Mouse (Mus musculus) neural tube, embryonic 11.5 days (tissue): ENCODE measurements around the gene Pik3ca. TPM values are rescaled to one million over a fixed set of nuclear protein-coding genes. Genes with fewer than 3 reads are reported as not detected.

ENCODE experiments used
- ATAC-seq: fragments of 200-750 bp; cut with Nextera tagmentation; 2 replicates; pipeline ENCODE4 v1.8.0; 2017; ENCODE audit warnings: moderate number of reproducible peaks, mild to moderate bottlenecking, moderate TSS enrichment, moderate library complexity; ENCODE audit not compliant: insufficient read depth, low FRiP score, low TSS enrichment
- DNase-seq: peaks from one replicate; pipeline ENCODE4 v3.0.0-alpha.2; 2015; ENCODE audit warnings: low spot score
- H3K27ac ChIP-seq: fragments of 300-500 bp; sonication (generic); 2 replicates; pipeline ENCODE4 v1.5.1; 2014; ENCODE audit warnings: low read depth, mild to moderate bottlenecking, low read length
- H3K27me3 ChIP-seq: fragments of 300-500 bp; sonication (generic); 2 replicates; pipeline ENCODE4 v1.6.1; 2014; ENCODE audit warnings: mild to moderate bottlenecking, low read length, mixed read lengths; ENCODE audit not compliant: control insufficient read depth, insufficient read depth
- H3K36me3 ChIP-seq: fragments of 300-500 bp; sonication (generic); 2 replicates; pipeline ENCODE4 v1.6.1; 2014; ENCODE audit warnings: mild to moderate bottlenecking, low read length, moderate library complexity, mixed read lengths; ENCODE audit not compliant: control insufficient read depth, insufficient read depth
- H3K4me1 ChIP-seq: fragments of 300-500 bp; sonication (generic); 2 replicates; pipeline ENCODE4 v1.6.1; 2014; ENCODE audit warnings: low read length, mixed read lengths; ENCODE audit not compliant: control insufficient read depth, insufficient read depth
- H3K4me2 ChIP-seq: fragments of 300-500 bp; sonication (generic); 2 replicates; pipeline ENCODE4 v1.6.1; 2014; ENCODE audit warnings: low read depth, mild to moderate bottlenecking, moderate library complexity
- H3K4me3 ChIP-seq: fragments of 300-500 bp; sonication (generic); 2 replicates; pipeline ENCODE4 v1.5.1; 2014; ENCODE audit warnings: low read depth, low read length
- H3K9ac ChIP-seq: fragments of 300-500 bp; sonication (generic); 2 replicates; pipeline ENCODE4 v1.6.1; 2014; ENCODE audit warnings: mild to moderate bottlenecking, low read length
- H3K9me3 ChIP-seq: fragments of 300-500 bp; sonication (generic); 2 replicates; pipeline ENCODE4 v1.6.1; 2016; ENCODE audit warnings: low read length; ENCODE audit not compliant: control insufficient read depth
- WGBS: fragments of 180-500 bp; shearing (Covaris S2); extraction: QIAGEN DNeasy Blood & Tissue Kit; methylation state at CpG from one replicate; pipeline ENCODE4 v1.1.7; 2014; 5-methylcytosine and 5-hydroxymethylcytosine counted together
- polyA plus RNA-seq: library from polyadenylated mRNA; unstranded; fragments of >200 nt; fragmentation: Nextera tagmentation; extraction: Ambion mirVana; gene quantifications from 2 replicates; pipeline ENCODE4 v1.2.1, GENCODE M21; 2014

The Pik3ca gene
- polyA plus RNA-seq, 1 experiment from 2014 or later: 17.2 TPM

- no peaks in the 10 kb centered on the region for H3K9me3 ChIP-seq
- peak overlapping the region; percentile 88 for H3K4me3 ChIP-seq
- peaks cover 13% of the 10 kb centered on the region for H3K4me1 ChIP-seq
- H3K4me2 ChIP-seq: peak overlapping the region; percentile 54
- peak; percentile 16 for DNase-seq
- H3K36me3 ChIP-seq: no peaks in the 10 kb centered on the region
- H3K9ac ChIP-seq: peak overlapping the region; percentile 94
- no peaks in the 10 kb centered on the region for H3K27me3 ChIP-seq
- WGBS: 3% methylated on average over 7 of the region's 7 CpGs
- H3K27ac ChIP-seq: no peak overlapping the region
- no peak for ATAC-seq
These were observed 686 bp downstream of the Pik3ca start for GRCm38 (mm10) chr3:32398175-32398538.

- no peaks in the 10 kb centered on the region for H3K36me3 ChIP-seq
- H3K9me3 ChIP-seq: no peaks in the 10 kb centered on the region
- peak overlapping the region; percentile 54 for H3K4me2 ChIP-seq
- 42% methylated on average over 4 of the region's 4 CpGs for WGBS
- H3K27ac ChIP-seq: no peak overlapping the region
- peaks cover 13% of the 10 kb centered on the region for H3K4me1 ChIP-seq
- peak overlapping the region; percentile 88; the same call in 1 of the 2 replicates for H3K4me3 ChIP-seq
- ATAC-seq: no peak
- no peaks in the 10 kb centered on the region for H3K27me3 ChIP-seq
- no peak overlapping the region for H3K9ac ChIP-seq
- no peak for DNase-seq
These were observed 1.2 kb downstream of the Pik3ca start for GRCm38 (mm10) chr3:32398623-32399022.

DNA sequence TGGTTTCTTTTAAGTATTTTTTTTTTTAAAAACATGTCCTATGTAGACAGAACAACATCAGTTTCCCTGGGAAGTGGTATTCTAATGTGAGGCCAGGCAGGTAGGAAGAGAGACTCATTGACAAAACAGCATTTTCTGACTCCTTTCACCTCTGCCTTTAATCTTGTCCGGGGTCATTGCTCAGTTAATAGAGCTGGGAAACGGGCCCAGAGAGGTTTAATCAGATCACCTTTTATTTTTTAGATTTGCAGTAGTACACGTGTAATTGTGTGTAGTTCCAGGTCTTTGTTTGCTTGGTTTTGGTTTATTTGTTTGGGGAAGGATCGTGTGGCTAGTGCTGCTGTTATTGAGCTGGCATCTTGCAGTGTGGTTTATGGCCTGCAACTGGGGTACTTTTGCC, 1.9 kb downstream of the Pik3ca start:
- Histone ChIP-seq H3K27ac (no peak overlapping the region), H3K4me2 (no peak overlapping the region), H3K4me3 (no peak overlapping the region), H3K9ac (no peak overlapping the region), H3K36me3 (no peaks in the 10 kb centered on the region), H3K9me3 (no peaks in the 10 kb centered on the region), H3K27me3 (no peaks in the 10 kb centered on the region), H3K4me1 (peaks cover 13% of the 10 kb centered on the region)
- no peak for DNase-seq
- no peak for ATAC-seq
- WGBS: 39% methylated on average over 4 of the region's 4 CpGs

- ATAC-seq: no peak
- WGBS: 58% methylated on average over 2 of the region's 2 CpGs
- Histone ChIP-seq H3K27me3 (no peaks in the 10 kb centered on the region), H3K4me3 (no peak overlapping the region), H3K4me2 (no peak overlapping the region), H3K9me3 (no peaks in the 10 kb centered on the region), H3K27ac (no peak overlapping the region), H3K9ac (no peak overlapping the region), H3K4me1 (peaks cover 13% of the 10 kb centered on the region), H3K36me3 (no peaks in the 10 kb centered on the region)
- no peak for DNase-seq
These were observed 2.5 kb downstream of the Pik3ca start for GRCm38 (mm10) chr3:32399931-32400330.

- Histone ChIP-seq H3K27me3 (no peaks in the 10 kb centered on the region), H3K27ac (no peak overlapping the region), H3K9ac (no peak overlapping the region), H3K4me1 (peaks cover 13% of the 10 kb centered on the region), H3K36me3 (no peaks in the 10 kb centered on the region), H3K4me2 (no peak overlapping the region), H3K9me3 (no peaks in the 10 kb centered on the region), H3K4me3 (no peak overlapping the region)
- WGBS: 73% methylated on average over 3 of the region's 3 CpGs
- DNase-seq: no peak
- ATAC-seq: no peak
These were observed 4.1 kb downstream of the Pik3ca start for GRCm38 (mm10) chr3:32401591-32401990.

DNA sequence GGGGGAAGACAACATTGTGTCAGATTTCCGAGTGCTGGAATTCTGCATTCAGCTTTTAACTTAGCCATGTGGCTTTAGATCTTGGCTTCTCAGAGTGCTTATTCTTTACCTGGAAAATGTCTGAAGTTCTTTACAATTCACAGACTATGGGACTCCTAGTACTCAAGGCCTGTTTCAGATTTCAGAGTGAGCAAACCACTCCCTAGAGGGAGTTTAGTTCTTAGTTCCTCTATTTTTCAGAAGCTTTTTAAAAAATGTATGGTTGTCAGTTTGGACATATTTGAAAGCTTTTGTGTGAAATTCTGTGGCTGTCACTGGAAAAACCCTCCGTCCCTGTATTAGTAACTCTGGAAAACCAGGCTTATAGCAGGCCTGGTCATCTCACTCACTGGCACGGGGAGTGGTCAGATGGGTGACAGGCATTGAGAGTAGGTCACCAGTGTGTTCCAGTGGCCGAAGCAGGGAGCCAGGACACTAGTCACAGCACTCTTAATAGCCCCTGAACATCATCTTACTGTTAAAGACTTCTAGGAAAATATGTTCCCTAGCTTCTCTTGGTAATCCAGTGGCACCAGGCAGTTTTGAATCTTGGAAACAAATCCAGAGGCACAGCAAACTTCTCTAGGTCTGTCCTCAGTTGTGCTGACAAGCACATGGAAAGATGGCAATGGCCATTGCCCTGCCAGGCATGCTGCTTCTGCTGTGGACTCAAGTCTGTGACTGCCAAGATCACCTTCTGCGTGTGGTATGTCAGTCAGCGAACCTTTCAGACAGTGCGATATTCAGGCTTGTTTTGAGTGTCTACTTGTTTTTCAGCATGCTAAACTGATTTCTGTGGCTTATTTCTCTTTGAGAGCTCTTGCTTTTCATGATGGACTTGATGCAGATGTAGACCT, 5.8 kb downstream of the Pik3ca start:
- Histone ChIP-seq H3K4me3 (no peak overlapping the region), H3K9ac (no peak overlapping the region), H3K27ac (no peak overlapping the region), H3K36me3 (no peaks in the 10 kb centered on the region), H3K9me3 (no peaks in the 10 kb centered on the region), H3K4me1 (peaks cover 13% of the 10 kb centered on the region), H3K27me3 (no peaks in the 10 kb centered on the region), H3K4me2 (no peak overlapping the region)
- DNase-seq (no peak), ATAC-seq (no peak)
- WGBS: 82% methylated on average over 7 of the region's 7 CpGs

GRCm38 (mm10) chr3:32405699-32406098, 8.2 kb downstream of the Pik3ca start:
- Histone ChIP-seq H3K9me3 (no peaks in the 10 kb centered on the region), H3K4me1 (no peaks in the 10 kb centered on the region), H3K4me2 (no peak overlapping the region), H3K4me3 (no peak overlapping the region), H3K36me3 (no peaks in the 10 kb centered on the region), H3K9ac (no peak overlapping the region), H3K27me3 (no peaks in the 10 kb centered on the region), H3K27ac (no peak overlapping the region)
- DNase-seq: no peak
- ATAC-seq: no peak
- 83% methylated on average over 1 of the region's 1 CpGs for WGBS

- ATAC-seq: no peak
- DNase-seq: no peak
- H3K9ac ChIP-seq: no peak overlapping the region
- H3K27ac ChIP-seq: no peak overlapping the region
- H3K9me3 ChIP-seq: no peaks in the 10 kb centered on the region
- H3K36me3 ChIP-seq: no peaks in the 10 kb centered on the region
- 71% methylated on average over 6 of the region's 6 CpGs for WGBS
- H3K4me2 ChIP-seq: no peak overlapping the region
- H3K4me3 ChIP-seq: no peak overlapping the region
- no peaks in the 10 kb centered on the region for H3K4me1 ChIP-seq
- H3K27me3 ChIP-seq: no peaks in the 10 kb centered on the region
These were observed 9.3 kb downstream of the Pik3ca start for GRCm38 (mm10) chr3:32406804-32407203.

DNA sequence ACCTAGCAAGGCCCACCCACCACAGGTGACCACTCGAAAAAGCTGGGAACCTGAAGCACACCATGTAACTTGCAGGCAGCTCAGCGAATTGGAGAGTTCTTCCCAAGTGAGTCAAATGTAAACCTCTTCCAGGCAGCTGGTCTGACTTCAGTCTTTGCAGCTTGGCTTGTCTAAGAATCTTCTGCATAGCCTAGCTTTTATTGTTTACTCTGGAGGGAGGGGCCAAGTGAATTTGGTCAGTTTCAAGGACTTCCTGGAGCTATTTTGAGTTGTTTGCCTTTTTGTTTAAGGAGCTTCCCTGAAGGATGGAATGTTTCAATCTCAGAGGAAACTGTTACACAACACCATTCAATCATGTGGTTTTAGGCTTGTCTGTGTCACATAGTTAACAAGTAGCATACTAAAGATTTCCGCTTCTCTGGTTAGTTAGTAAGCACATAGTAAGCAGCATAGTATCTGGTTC, 11.4 kb downstream of the Pik3ca start:
- no peak overlapping the region for H3K27ac ChIP-seq
- no peak overlapping the region for H3K9ac ChIP-seq
- no peaks in the 10 kb centered on the region for H3K36me3 ChIP-seq
- H3K4me1 ChIP-seq: no peaks in the 10 kb centered on the region
- H3K4me3 ChIP-seq: no peak overlapping the region
- no peaks in the 10 kb centered on the region for H3K9me3 ChIP-seq
- WGBS: 96% methylated on average over 3 of the region's 3 CpGs
- no peaks in the 10 kb centered on the region for H3K27me3 ChIP-seq
- ATAC-seq (no peak), DNase-seq (no peak)
- H3K4me2 ChIP-seq: no peak overlapping the region
